14 mouse cellular contexts compared by ENCODE assay signal in genomic region chr1:34879611-34880010, GRCm38 (mm10).
"Had no signal": no experiment of that assay in that cellular context is flagged by ENCODE, and none has a peak within 500 bp of the region (broad histone marks: within the 10 kb centered on the region; RNA-seq: fewer than 3 reads in every experiment).

No protein-coding gene starts in this region.

- DNase-seq: liver, postnatal 0 days; lung, adult 2 months; lung, postnatal 10 days; right cerebral cortex, postnatal 14 days; thymus, adult 18-20 months; thymus, postnatal 14 days; thymus, postnatal 36 days had no signal

- H3K27me3 ChIP-seq: megakaryocyte, embryonic 14.5 days; midbrain, embryonic 13.5 days; midbrain, embryonic 15.5 days; neural tube, embryonic 12.5 days; stomach, embryonic 15.5 days had no signal

- H3K9me3 ChIP-seq: midbrain, embryonic 13.5 days; midbrain, embryonic 15.5 days; stomach, embryonic 15.5 days had no signal

- H3K36me3 ChIP-seq: stomach, embryonic 15.5 days had no signal

- H3K4me2 ChIP-seq: midbrain, embryonic 11.5 days; midbrain, embryonic 13.5 days; midbrain, embryonic 15.5 days; neural tube, embryonic 12.5 days; stomach, embryonic 15.5 days had no signal

- H3K9ac ChIP-seq: liver, postnatal 0 days; midbrain, embryonic 13.5 days; midbrain, embryonic 15.5 days; neural tube, embryonic 12.5 days; stomach, embryonic 15.5 days had no signal

- H3K27ac ChIP-seq: macrophage; midbrain, embryonic 13.5 days; midbrain, embryonic 15.5 days; neural tube, embryonic 12.5 days; stomach, embryonic 15.5 days had no signal

- H3K4me1 ChIP-seq: megakaryocyte, embryonic 14.5 days; midbrain, embryonic 13.5 days; midbrain, embryonic 15.5 days; neural tube, embryonic 12.5 days had no signal

- ATAC-seq: liver, postnatal 0 days; midbrain, embryonic 13.5 days; midbrain, embryonic 15.5 days had no signal

- H3K4me3 ChIP-seq: megakaryocyte, embryonic 14.5 days; midbrain, embryonic 13.5 days; midbrain, embryonic 15.5 days; neural tube, embryonic 12.5 days; stomach, embryonic 15.5 days had no signal
